Mouse (Mus musculus): Measurements from ENCODE around the gene Cmah.

- TF ChIP-seq POLR2A (IDR thresholded peaks at IDR 0.05; ENCODE audit: borderline replicate concordance, low read depth, low read length) (no peak), CTCF (IDR thresholded peaks at IDR 0.05; ENCODE audit: low read depth, low read length) (no peak)
These were observed 13.3 kb downstream of the Cmah start for GRCm38 (mm10) chr13:24340462-24340861.
